Mouse (Mus musculus) adrenal gland, postnatal 0 days (tissue): Measurements from ENCODE around the gene Il1r2. TPM values are rescaled to one million over a fixed set of nuclear protein-coding genes. Genes with fewer than 3 reads are reported as not detected.

Experiments
- polyA plus RNA-seq: library from polyadenylated mRNA; unstranded; fragments of >200 nt; fragmentation: Nextera tagmentation; extraction: Ambion mirVana; gene quantifications from 2 replicates; pipeline ENCODE4 v1.2.1, GENCODE M21; 2015

The Il1r2 gene
- 2.3 and 2.4 TPM in 2 replicates for polyA plus RNA-seq

DNA sequence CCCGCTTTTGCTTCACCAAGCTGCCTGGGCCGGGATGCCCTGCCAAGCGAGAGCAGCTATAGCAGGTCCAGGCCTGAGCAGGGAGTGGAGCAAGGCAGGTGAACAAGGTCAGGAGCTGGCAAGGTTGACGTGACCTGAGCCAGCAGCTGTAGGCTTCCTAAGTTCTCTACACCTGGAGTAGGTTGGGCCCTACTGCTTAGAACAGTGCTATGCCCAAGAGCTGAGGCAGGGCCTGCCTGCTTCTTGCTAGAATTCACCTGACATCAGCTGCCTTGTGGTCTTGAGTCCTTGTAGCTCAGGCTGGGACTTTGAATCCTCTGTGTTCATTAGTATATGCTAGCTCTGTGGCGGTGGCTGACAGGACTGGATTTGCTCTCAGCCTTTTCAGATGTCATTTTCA, at the start of gene Il1r2:
Il1r2 (plus strand) TSS at position 301 of the 400 bp plus-strand sequence.

Other genes starting within 250 kb of the Il1r2 start
- gene Map4k4, start 173.2 kb upstream of the Il1r2 start, polyA plus RNA-seq, result 14.6 and 18.1 TPM in 2 replicates
- 5.3 and 5.5 TPM in 2 replicates for gene Il1r1, start 151.0 kb downstream of the Il1r2 start, polyA plus RNA-seq